Mouse (Mus musculus) ES-E14 (cell line): ENCODE results near the gene D10Wsu102e. TPM values are rescaled to one million over a fixed set of nuclear protein-coding genes. Genes with fewer than 3 reads are reported as not detected.

Experiments used
- DNase-seq: peaks from one replicate; pipeline ENCODE4 v3.0.0-alpha.2; 2013; ENCODE audit warnings: low read depth, low spot score
- H3K27ac ChIP-seq: 2 replicates; pipeline ENCODE4 v1.5.1; 2012; ENCODE audit warnings: low read depth, mild to moderate bottlenecking, low read length, moderate library complexity, mixed read lengths; ENCODE audit not compliant: poor library complexity, insufficient read depth, severe bottlenecking
- H3K36me3 ChIP-seq: 2 replicates; pipeline ENCODE4 v1.6.1; 2012; ENCODE audit warnings: mild to moderate bottlenecking, low read length, moderate library complexity, mixed read lengths; ENCODE audit not compliant: control insufficient read depth, poor library complexity, insufficient read depth, severe bottlenecking
- H3K4me1 ChIP-seq, 2 experiments: fragments of 150-350 bp in 1 of 2; sonication (generic) in 1 of 2; 2 replicates each; pipeline ENCODE4 v1.6.1; 2012; ENCODE audit warnings: low read length in 2 of 2, mild to moderate bottlenecking in 1 of 2, mixed read lengths in 1 of 2; ENCODE audit not compliant: control insufficient read depth in 2 of 2, insufficient read depth in 2 of 2, poor library complexity in 1 of 2
- H3K4me3 ChIP-seq, 2 experiments: fragments of 150-350 bp in 1 of 2; sonication (generic) in 1 of 2; 2 replicates each; pipeline ENCODE4 v1.5.1; 2012; ENCODE audit warnings: low read length in 2 of 2, low read depth in 1 of 2, mild to moderate bottlenecking in 1 of 2, mixed read lengths in 1 of 2; ENCODE audit not compliant: insufficient read depth in 1 of 2, poor library complexity in 1 of 2, severe bottlenecking in 1 of 2
- H3K9ac ChIP-seq: 2 replicates; pipeline ENCODE4 v1.6.1; 2012; ENCODE audit warnings: low read depth, mild to moderate bottlenecking, low read length, mixed read lengths; ENCODE audit not compliant: poor library complexity, insufficient read depth, severe bottlenecking
- H3K9me3 ChIP-seq: fragments of 150-350 bp; sonication (generic); 2 replicates; pipeline ENCODE4 v1.6.1; 2012; ENCODE audit warnings: low read depth, mild to moderate bottlenecking, low read length; ENCODE audit not compliant: control insufficient read depth, insufficient read depth
- CHD2 ChIP-seq: IDR thresholded peaks from 2 replicates; pipeline ENCODE4 v1.6.1; 2014; ENCODE audit warnings: mild to moderate bottlenecking, low read depth, low read length, inconsistent platforms
- HCFC1 ChIP-seq: IDR thresholded peaks from 2 replicates; pipeline ENCODE4 v1.6.1; 2012; ENCODE audit warnings: low read length, inconsistent platforms, borderline replicate concordance; ENCODE audit not compliant: insufficient read depth
- MAFK ChIP-seq: IDR thresholded peaks from 2 replicates; pipeline ENCODE4 v1.6.1; 2014; ENCODE audit warnings: mild to moderate bottlenecking, low read depth, low read length, inconsistent platforms; ENCODE audit not compliant: insufficient read depth
- ZC3H11A ChIP-seq: IDR thresholded peaks from 2 replicates; pipeline ENCODE4 v1.6.1; 2012; ENCODE audit warnings: low read depth, mild to moderate bottlenecking, inconsistent platforms, low read length, borderline replicate concordance
- ZNF384 ChIP-seq: IDR thresholded peaks from 2 replicates; pipeline ENCODE4 v1.6.1; 2012; ENCODE audit warnings: low read depth, low read length, inconsistent platforms
- in situ Hi-C, 2 experiments: fragments of 600-800 bp; cut with MboI; formaldehyde crosslinking; loops; one replicate each; pipeline ENCODE4 v1.15.1; 2025; ENCODE audit warnings: low sequenced_read_pairs in 2 of 2, inconsistent platforms in 1 of 2; ENCODE audit not compliant: unreplicated experiment in 2 of 2
- total RNA-seq: library from RNA; depleted of rRNA; stranded (reverse); fragments of 300-350 nt; gene quantifications from 2 replicates; pipeline ENCODE4 v1.2.3, GENCODE M21; 2012; rRNA removed

Gene D10Wsu102e
- total RNA-seq, 1 experiment: 4.5 TPM

DNA sequence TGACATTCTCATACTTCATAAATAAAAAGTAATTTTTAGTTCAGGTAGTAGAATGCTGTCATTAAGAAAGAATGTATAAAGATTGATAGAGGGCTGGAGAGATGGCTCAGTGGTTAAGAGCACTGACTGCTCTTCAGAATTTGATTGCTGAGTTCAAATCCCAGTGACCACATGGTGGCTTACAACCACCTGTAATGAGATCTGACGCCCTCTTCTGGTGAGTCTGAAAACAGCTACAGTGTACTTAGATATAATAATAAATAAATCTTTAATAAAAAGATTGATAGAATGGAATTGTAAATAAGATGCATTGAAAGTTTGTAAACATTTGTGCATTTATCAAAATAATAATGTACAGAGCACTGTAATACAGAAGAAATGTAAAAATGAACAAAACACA is 176.4 kb downstream of the D10Wsu102e start:
- no peak overlapping the region for H3K9ac ChIP-seq
- no peak overlapping the region for H3K27ac ChIP-seq
- no peak overlapping the region for H3K4me3 ChIP-seq
- H3K9me3 ChIP-seq: no peaks in the 10 kb centered on the region
- peaks cover 0 to 4% of the 10 kb centered on the region in 2 experiments; a peak in 1 of 4 replicates for H3K4me1 ChIP-seq
- H3K36me3 ChIP-seq: no peaks in the 10 kb centered on the region
- in situ Hi-C loops: no loop called here
- DNase-seq: no peak
- no peak for TF ChIP-seq CHD2
- TF ChIP-seq ZC3H11A: no peak
- no peak for TF ChIP-seq MAFK
- TF ChIP-seq HCFC1: no peak
- no peak for TF ChIP-seq ZNF384

Other genes starting within 250 kb of the D10Wsu102e start
- gene Slc41a2, start 22.3 kb upstream of the D10Wsu102e start, total RNA-seq: 0.63 and 1.1 TPM in 2 replicates
- gene Aldh1l2, start 173.9 kb downstream of the D10Wsu102e start, total RNA-seq: 2.0 and 3.4 TPM in 2 replicates
- gene Washc4, start 183.5 kb downstream of the D10Wsu102e start, total RNA-seq: 33.9 and 38.2 TPM in 2 replicates